Mouse (Mus musculus) heart, embryonic 13.5 days (tissue): ENCODE measurements at regions not wholly inside any gene's neighbourhood (a gene's known extent, or its start where the extent isn't known, plus 50 kb on each side); places are given as distances from the start of the nearest gene placed in this dataset.

Experiments
- ATAC-seq: fragments of 200-750 bp; cut with Nextera tagmentation; 2 replicates; pipeline ENCODE4 v1.8.0; 2017; ENCODE audit warnings: moderate TSS enrichment; ENCODE audit not compliant: insufficient number of reproducible peaks, low FRiP score, low TSS enrichment; ENCODE audit errors: extremely low read depth
- H3K27ac ChIP-seq: fragments of 300-500 bp; sonication (generic); replicated peaks from 2 replicates; pipeline ENCODE4 v1.5.1; 2015; ENCODE audit warnings: moderate library complexity, mild to moderate bottlenecking, inconsistent platforms
- H3K27me3 ChIP-seq: fragments of 300-500 bp; sonication (generic); replicated peaks from 2 replicates; pipeline ENCODE4 v1.6.1; 2015; ENCODE audit warnings: mild to moderate bottlenecking, inconsistent platforms
- H3K36me3 ChIP-seq: fragments of 300-500 bp; sonication (generic); 2 replicates; pipeline ENCODE4 v1.6.1; 2015; ENCODE audit warnings: mild to moderate bottlenecking, inconsistent platforms
- H3K4me1 ChIP-seq: fragments of 300-500 bp; sonication (generic); 2 replicates; pipeline ENCODE4 v1.6.1; 2015; ENCODE audit warnings: inconsistent platforms
- H3K4me2 ChIP-seq: fragments of 300-500 bp; sonication (generic); 2 replicates; pipeline ENCODE4 v1.6.1; 2015; ENCODE audit warnings: inconsistent platforms, mild to moderate bottlenecking, moderate library complexity
- H3K4me3 ChIP-seq: fragments of 300-500 bp; sonication (generic); 2 replicates; pipeline ENCODE4 v1.5.1; 2015; ENCODE audit warnings: moderate library complexity, mild to moderate bottlenecking, inconsistent platforms
- H3K9ac ChIP-seq: fragments of 300-500 bp; sonication (generic); 2 replicates; pipeline ENCODE4 v1.6.1; 2015; ENCODE audit warnings: inconsistent platforms, mild to moderate bottlenecking, moderate library complexity
- H3K9me3 ChIP-seq: fragments of 300-500 bp; sonication (generic); 2 replicates; pipeline ENCODE4 v1.6.1; 2016; ENCODE audit warnings: inconsistent platforms
- WGBS: fragments of 180-500 bp; shearing (Covaris S2); methylation state at CpG from one replicate; pipeline ENCODE4 v1.1.7; 2015; ENCODE audit warnings: mixed read lengths; 5-methylcytosine and 5-hydroxymethylcytosine counted together

DNA sequence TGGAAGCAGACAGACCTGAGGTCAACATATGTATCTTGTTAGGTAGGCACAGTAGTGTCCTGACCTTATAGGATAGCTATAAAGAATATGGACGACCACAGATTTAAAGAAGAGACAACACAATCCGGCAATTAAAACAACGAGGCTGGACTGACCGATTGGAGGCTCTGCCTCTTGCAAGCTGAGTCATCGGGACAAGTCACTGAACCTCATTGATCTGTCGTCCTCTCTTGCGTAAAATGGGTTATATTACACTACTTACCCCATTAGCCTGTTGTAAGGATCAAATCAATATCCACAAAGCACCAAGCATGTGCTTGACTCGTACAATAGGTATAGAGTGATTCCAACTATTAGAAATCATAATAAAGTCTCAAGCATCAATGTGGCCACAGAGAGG is 81.1 kb upstream of the Lmo4 start:
- Histone ChIP-seq H3K36me3 (no peaks in the 10 kb centered on the region), H3K4me2 (no peak overlapping the region), H3K4me3 (no peak overlapping the region), H3K9ac (no peak overlapping the region), H3K9me3 (no peaks in the 10 kb centered on the region), H3K27me3 (no peaks in the 10 kb centered on the region), H3K4me1 (no peaks in the 10 kb centered on the region), H3K27ac (no peak overlapping the region)
- ATAC-seq = no peak
- 81% methylated on average over 8 of the region's 8 CpGs for WGBS

DNA sequence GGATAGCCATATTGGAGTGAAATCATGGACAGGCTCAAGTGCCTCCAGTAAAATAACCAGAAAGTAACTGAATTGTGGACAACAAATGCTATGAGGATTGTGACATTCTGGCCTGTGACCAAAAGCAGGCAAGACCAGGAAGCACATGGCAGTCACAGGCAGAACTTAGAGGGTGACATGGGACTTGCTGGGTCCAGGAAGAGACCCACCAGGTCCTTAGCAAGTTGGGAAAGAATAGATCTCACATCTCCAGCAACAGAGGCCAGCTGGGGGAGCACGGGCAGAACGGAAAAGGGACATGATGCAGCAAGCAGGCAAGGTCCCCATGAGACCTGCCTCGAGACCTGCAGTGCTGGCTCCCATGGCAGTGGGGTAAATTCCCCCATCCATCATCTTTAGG is 79.3 kb upstream of the Lmo4 start:
- no peak overlapping the region for H3K4me3 ChIP-seq
- 73% methylated on average over 3 of the region's 3 CpGs for WGBS
- H3K4me1 ChIP-seq = no peaks in the 10 kb centered on the region
- no peaks in the 10 kb centered on the region for H3K27me3 ChIP-seq
- no peak overlapping the region for H3K4me2 ChIP-seq
- no peaks in the 10 kb centered on the region for H3K36me3 ChIP-seq
- ATAC-seq = no peak
- no peak overlapping the region for H3K9ac ChIP-seq
- H3K27ac ChIP-seq = no peak overlapping the region
- no peaks in the 10 kb centered on the region for H3K9me3 ChIP-seq

DNA sequence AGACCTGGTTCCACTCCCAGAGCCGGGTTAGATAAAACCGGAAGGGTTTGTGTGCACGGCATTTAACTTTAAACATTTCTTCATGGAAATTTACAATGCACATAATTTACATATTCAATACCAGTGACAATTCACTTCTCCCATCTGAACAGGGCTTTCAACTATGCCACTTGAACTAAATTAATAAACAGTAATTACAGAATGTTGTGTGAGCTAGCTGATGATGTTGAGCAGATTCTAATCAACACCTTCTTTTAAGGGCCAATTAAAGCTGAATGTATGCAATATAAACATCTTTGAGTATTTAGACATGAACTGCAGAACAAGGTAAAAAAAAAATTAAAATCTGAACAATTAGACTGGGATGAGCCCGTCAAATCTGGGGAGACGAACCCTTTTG is 68.1 kb upstream of the Lmo4 start:
- no peak overlapping the region for H3K4me2 ChIP-seq
- ATAC-seq = no peak
- H3K4me1 ChIP-seq = no peaks in the 10 kb centered on the region
- H3K27me3 ChIP-seq = no peaks in the 10 kb centered on the region
- H3K27ac ChIP-seq = no peak overlapping the region
- no peaks in the 10 kb centered on the region for H3K9me3 ChIP-seq
- no peaks in the 10 kb centered on the region for H3K36me3 ChIP-seq
- no peak overlapping the region for H3K9ac ChIP-seq
- H3K4me3 ChIP-seq = no peak overlapping the region
- 89% methylated on average over 5 of the region's 5 CpGs for WGBS

DNA sequence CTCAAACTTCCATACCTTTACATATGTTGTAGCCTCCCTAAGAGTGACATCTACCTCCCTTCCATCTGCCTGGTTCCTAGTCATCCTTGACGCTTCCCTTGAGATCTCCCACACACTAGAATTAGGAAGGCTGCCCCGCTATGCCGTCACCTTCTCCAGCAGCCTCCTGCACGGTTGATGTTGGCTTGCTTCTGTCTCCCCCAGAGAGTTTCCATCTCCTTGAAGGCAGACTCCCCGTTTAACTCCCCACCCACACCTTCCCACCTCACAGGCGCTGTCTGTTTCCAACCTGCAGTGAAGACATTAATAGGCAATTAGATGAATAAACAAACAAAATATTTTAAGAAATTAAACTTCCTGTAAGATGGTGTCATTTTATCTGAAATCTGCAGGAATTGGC is 65.2 kb upstream of the Lmo4 start:
- H3K9ac ChIP-seq = no peak overlapping the region
- WGBS = 68% methylated on average over 6 of the region's 6 CpGs
- H3K9me3 ChIP-seq = no peaks in the 10 kb centered on the region
- no peaks in the 10 kb centered on the region for H3K27me3 ChIP-seq
- no peak overlapping the region for H3K27ac ChIP-seq
- no peaks in the 10 kb centered on the region for H3K4me1 ChIP-seq
- ATAC-seq = no peak
- H3K4me3 ChIP-seq = no peak overlapping the region
- H3K36me3 ChIP-seq = no peaks in the 10 kb centered on the region
- H3K4me2 ChIP-seq = no peak overlapping the region

DNA sequence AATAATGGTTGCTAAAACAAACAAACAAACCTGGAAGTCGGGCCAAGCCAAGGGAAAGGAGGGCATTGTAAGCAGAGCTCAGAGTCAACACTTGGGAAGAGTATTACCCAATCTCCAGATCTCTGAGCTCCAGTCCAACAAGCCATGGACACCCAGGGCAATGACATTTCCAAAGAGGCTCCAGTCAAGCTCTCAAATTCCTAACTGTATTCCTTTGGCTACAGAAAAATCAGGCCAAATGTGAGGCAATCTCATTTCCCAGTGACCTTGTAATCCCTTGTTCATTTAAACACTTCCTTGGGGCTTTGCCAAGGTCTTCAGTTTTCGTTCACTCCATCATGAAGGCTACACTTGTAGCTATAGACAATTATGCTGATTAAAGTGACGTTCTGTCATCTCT is 59.5 kb upstream of the Lmo4 start:
- Histone ChIP-seq H3K27ac (no peak overlapping the region), H3K36me3 (no peaks in the 10 kb centered on the region), H3K4me1 (no peaks in the 10 kb centered on the region), H3K4me2 (no peak overlapping the region), H3K27me3 (no peaks in the 10 kb centered on the region), H3K9me3 (no peaks in the 10 kb centered on the region), H3K4me3 (no peak overlapping the region), H3K9ac (no peak overlapping the region)
- 49% methylated on average over 3 of the region's 3 CpGs for WGBS
- ATAC-seq = no peak

DNA sequence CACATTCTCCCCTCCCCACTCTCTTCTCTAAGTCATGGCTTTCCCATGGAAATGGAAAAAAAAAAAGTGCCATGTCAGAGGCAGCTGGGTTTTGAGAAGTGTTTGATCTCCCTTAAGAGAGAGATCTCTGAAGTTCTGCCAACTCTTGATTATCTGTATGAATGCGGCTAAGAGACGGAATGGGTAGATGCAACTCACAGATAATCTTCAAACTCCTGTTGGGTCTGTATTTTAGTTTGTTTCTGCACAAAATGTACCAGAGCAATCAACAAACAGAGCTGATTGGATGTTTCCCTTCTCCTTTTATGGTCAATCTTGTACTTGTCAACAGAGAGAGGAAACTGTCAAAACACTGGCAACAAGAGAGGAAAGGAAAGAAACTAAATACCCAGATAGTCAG is 55.9 kb upstream of the Lmo4 start:
- Histone ChIP-seq H3K36me3 (no peaks in the 10 kb centered on the region), H3K9me3 (no peaks in the 10 kb centered on the region), H3K4me2 (no peak overlapping the region), H3K27me3 (no peaks in the 10 kb centered on the region), H3K4me3 (no peak overlapping the region), H3K4me1 (no peaks in the 10 kb centered on the region), H3K9ac (no peak overlapping the region), H3K27ac (no peak overlapping the region)
- ATAC-seq = no peak
- WGBS = 55% methylated on average over 2 of the region's 2 CpGs

DNA sequence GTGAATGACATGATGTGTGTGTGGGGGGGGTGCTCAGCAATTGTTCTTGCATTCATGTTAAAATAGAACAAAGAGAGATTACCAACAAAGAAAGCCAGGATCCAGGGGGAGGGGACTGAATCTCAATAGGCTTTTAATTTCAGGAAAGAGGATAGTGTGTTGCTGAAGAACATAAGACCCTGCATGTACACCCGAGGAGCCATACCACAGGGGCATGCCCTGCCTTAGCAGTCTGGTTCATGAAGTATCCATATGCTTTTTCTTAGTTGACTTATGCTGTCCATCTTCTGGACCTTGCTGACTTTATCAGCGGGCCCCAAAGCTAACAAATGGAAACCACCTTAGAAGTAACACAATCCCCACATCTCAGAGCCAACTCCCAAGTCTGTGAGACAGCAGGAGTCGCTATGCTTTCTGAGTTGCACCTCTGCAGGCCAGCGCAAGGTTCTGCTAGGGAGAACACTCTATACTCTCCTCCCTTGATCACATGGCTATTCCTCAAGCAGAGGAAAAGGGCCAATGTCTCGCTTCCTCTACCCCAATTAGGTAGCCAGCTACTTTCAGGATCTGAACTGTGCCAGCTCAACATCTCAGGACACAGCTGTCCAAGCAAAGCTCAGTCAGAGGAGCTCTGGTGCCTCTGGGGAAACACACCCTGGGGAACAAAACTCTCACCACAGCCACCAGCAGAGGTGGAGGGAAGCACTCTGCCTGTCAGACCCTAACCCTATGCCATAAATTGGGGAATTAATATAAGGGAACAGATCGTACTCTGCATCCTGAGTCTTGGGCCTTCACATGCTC is 52.9 kb upstream of the Lmo4 start:
- 70% methylated on average over 6 of the region's 6 CpGs for WGBS
- Histone ChIP-seq H3K36me3 (no peaks in the 10 kb centered on the region), H3K4me1 (no peaks in the 10 kb centered on the region), H3K9me3 (no peaks in the 10 kb centered on the region), H3K27ac (no peak overlapping the region), H3K4me3 (no peak overlapping the region), H3K9ac (no peak overlapping the region), H3K4me2 (no peak overlapping the region), H3K27me3 (no peaks in the 10 kb centered on the region)
- no peak for ATAC-seq

DNA sequence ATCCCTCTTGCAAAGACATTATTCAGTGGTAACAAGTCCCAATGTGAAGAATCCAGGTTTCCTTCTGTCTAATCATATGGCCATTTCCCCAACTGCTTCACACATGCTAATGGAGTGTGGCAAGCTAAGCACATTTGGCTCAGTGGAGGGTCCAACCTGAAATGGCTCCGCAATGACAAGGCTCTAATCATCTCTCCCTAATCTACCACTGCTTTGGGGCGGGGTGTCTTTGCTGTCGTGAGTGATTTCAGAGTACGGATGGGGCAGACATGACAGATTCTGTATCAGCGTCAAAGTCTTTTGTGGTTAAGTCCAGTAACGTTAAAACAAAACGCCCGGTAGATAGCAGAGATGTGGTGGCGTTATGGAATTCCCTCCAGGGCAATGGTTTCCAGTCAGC is 52.2 kb upstream of the Lmo4 start:
- Histone ChIP-seq H3K27me3 (no peaks in the 10 kb centered on the region), H3K36me3 (no peaks in the 10 kb centered on the region), H3K27ac (no peak overlapping the region), H3K4me2 (no peak overlapping the region), H3K9ac (no peak overlapping the region), H3K9me3 (no peaks in the 10 kb centered on the region), H3K4me1 (no peaks in the 10 kb centered on the region), H3K4me3 (no peak overlapping the region)
- 64% methylated on average over 9 of the region's 9 CpGs for WGBS
- ATAC-seq = no peak

DNA sequence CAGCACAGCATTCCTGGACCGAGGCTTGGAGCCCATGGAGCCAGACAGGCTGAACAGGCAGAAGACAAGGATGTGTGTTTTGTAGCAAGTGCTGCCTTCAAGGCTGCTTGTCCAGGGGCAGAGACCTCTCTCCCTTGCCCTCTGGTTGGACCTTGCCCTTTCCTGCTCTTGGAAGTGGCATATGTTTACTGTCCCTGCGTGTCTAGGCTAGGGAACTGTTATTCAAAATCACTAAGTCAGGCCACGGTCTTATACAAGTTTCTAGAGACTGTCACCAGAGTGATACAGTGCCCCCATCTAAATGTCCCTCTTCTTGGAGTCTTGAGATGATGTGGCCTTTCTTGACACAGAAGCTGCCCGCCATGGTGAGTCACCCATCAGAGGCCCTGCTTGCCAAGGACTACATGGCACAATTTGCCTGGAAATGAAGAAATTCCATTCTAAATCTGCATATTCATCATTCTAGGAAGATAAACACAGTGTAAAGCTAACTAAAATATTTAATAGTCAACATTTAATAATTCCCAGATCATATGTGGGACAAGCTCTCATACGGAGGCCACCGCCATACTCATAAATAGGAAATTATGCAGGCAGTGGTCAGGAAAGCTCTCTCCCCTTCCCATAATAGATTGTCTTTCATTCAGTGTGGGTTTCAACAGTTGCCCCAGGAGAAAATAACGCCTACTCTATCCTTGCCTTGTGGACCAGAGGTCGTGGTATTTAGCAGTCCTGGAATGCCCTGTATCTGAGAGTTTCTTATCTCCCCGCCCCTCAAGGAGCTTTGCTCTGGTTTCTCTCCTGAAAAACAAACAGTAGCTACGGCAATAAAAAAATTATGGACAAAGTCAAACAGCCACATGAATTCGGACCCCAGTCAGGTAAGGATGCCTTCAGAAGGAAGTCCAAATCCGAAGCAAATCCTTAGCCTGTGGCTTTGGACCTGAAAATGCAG is 50.9 kb upstream of the Lmo4 start:
- no peaks in the 10 kb centered on the region for H3K9me3 ChIP-seq
- no peak overlapping the region for H3K4me2 ChIP-seq
- WGBS = 61% methylated on average over 12 of the region's 12 CpGs
- no peak overlapping the region for H3K9ac ChIP-seq
- no peak overlapping the region for H3K27ac ChIP-seq
- H3K4me1 ChIP-seq = no peaks in the 10 kb centered on the region
- H3K4me3 ChIP-seq = no peak overlapping the region
- no peak for ATAC-seq
- no peaks in the 10 kb centered on the region for H3K36me3 ChIP-seq
- no peaks in the 10 kb centered on the region for H3K27me3 ChIP-seq
